Mouse (Mus musculus) neural tube, embryonic 14.5 days (tissue): ENCODE results near the gene Lrrc42. TPM values are rescaled to one million over a fixed set of nuclear protein-coding genes. Genes with fewer than 3 reads are reported as not detected.

ENCODE experiments used
- ATAC-seq: fragments of 200-750 bp; cut with Nextera tagmentation; 2 replicates; pipeline ENCODE4 v1.8.0; 2017; ENCODE audit warnings: low read depth, mild to moderate bottlenecking, moderate TSS enrichment, moderate library complexity
- H3K27ac ChIP-seq: fragments of 300-500 bp; sonication (generic); 2 replicates; pipeline ENCODE4 v1.5.1; 2014; ENCODE audit warnings: low read depth, mild to moderate bottlenecking, control low read depth, low read length, moderate library complexity, mixed read lengths
- H3K27me3 ChIP-seq: fragments of 300-500 bp; sonication (generic); 2 replicates; pipeline ENCODE4 v1.6.1; 2014; ENCODE audit warnings: low read length; ENCODE audit not compliant: control insufficient read depth, insufficient read depth
- H3K36me3 ChIP-seq: fragments of 300-500 bp; sonication (generic); 2 replicates; pipeline ENCODE4 v1.6.1; 2014; ENCODE audit warnings: low read length, mixed read lengths; ENCODE audit not compliant: control insufficient read depth, insufficient read depth
- H3K4me1 ChIP-seq: fragments of 300-500 bp; sonication (generic); 2 replicates; pipeline ENCODE4 v1.6.1; 2014; ENCODE audit warnings: low read length; ENCODE audit not compliant: control insufficient read depth, insufficient read depth
- H3K4me2 ChIP-seq: fragments of 300-500 bp; sonication (generic); 2 replicates; pipeline ENCODE4 v1.6.1; 2014; ENCODE audit warnings: mild to moderate bottlenecking, low read depth, low read length, control low read depth
- H3K4me3 ChIP-seq: fragments of 300-500 bp; sonication (generic); 2 replicates; pipeline ENCODE4 v1.5.1; 2014; ENCODE audit warnings: low read depth, low read length, control low read depth, mixed read lengths
- H3K9ac ChIP-seq: fragments of 300-500 bp; sonication (generic); replicated peaks from 2 replicates; pipeline ENCODE4 v1.6.1; 2014; ENCODE audit warnings: low read depth, mild to moderate bottlenecking, control low read depth, low read length, mixed read lengths
- H3K9me3 ChIP-seq: fragments of 300-500 bp; sonication (generic); 2 replicates; pipeline ENCODE4 v1.6.1; 2016; ENCODE audit warnings: low read length; ENCODE audit not compliant: control insufficient read depth
- WGBS: fragments of 180-500 bp; shearing (Covaris S2); extraction: QIAGEN DNeasy Blood & Tissue Kit; methylation state at CpG from one replicate; pipeline ENCODE4 v1.1.7; 2014; 5-methylcytosine and 5-hydroxymethylcytosine counted together
- polyA plus RNA-seq: library from polyadenylated mRNA; unstranded; fragments of >200 nt; fragmentation: Nextera tagmentation; extraction: Ambion mirVana; gene quantifications from 2 replicates; pipeline ENCODE4 v1.2.1, GENCODE M21; 2014

Gene Lrrc42
- 56.0 and 57.7 TPM in 2 replicates for polyA plus RNA-seq

DNA sequence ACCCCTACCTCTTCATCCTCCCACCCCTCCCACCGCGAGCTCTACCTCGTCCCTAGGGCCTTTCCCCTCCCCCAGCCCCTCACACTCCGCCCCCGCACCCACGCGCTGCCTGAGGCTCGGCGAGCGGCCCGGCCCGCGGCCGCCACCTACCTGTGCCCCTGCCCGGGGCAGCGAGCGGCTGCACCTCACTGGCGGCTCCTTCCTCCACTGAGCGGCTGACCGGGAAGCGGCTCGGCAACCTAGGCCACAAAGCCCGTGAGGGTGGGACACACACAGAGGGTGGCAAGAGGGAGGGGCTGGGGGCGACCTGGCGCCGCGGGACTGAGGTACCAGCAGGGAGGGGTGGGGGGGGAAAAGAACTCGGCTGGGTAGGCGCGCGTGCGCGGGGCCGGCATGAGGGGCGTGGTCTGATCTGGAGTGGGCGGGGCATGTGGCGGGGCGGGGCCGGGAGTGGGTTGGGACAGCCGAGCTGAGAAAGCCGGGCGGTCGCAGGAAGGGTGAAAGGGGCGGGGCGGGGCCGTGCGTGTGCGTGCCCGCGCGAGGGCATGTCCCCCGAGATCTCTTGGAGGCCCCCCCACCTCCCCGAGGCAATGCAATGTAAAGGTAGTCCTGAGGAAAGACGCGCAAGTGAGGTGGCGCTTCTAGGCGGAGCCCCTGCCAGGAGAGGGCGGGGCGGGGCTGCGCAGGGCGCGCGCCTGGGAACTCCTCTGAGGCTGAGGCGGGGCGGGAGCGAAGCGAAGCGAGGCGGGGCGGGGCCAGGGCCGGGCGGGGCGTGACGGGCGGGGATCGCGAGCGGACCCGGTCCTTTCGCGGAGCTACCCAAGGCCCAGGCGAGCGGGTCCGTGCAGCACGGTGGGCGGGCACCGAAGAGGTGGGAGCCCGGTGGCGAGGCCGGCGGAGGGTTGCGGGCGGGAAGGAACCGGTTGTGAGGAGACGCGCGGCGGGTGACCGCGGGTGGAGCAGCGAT, at the start of gene Lrrc42, which contains the start of gene Hspb11:
Gene Lrrc42 (minus strand): TSS at position 408 of the 967 bp plus-strand sequence.
Gene Hspb11 (plus strand): TSS at position 469 of the 967 bp plus-strand sequence.
- no peaks in the 10 kb centered on the region for H3K36me3 ChIP-seq
- WGBS: under 1% methylated on average over 82 of the region's 101 CpGs
- peak; percentile 95 for ATAC-seq
- H3K27me3 ChIP-seq: no peaks in the 10 kb centered on the region
- peak within 1 kb of the TSS; percentile 80 for H3K4me3 ChIP-seq
- H3K4me1 ChIP-seq: peaks cover 22% of the 10 kb centered on the region; the same call in 1 of the 2 replicates
- peak within 1 kb of the TSS; percentile 87 for H3K27ac ChIP-seq
- peak within 1 kb of the TSS; percentile 83 for H3K9ac ChIP-seq
- no peaks in the 10 kb centered on the region for H3K9me3 ChIP-seq
- H3K4me2 ChIP-seq: peak within 1 kb of the TSS; percentile 83

DNA sequence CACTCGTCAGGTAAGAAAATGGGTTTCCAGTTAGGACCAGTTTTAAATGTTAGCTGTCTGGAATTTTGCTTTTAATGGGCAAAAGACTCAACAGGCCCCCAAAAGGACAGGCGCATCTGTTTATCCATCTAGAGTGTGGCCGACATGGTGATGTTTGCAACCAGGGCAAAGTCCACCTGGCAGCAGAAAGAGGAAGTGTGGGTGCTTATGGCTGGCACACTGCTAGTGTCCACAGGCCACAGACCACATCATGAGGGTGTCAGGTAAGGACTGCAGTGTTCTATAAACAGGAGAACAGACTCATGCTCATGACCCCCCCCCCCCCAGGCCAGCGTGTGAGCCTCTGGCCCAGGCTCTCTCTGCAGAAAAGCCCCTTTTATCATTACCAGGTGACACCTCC, 49.5 kb upstream of the Lrrc42 start:
- no peaks in the 10 kb centered on the region for H3K9me3 ChIP-seq
- H3K36me3 ChIP-seq: no peaks in the 10 kb centered on the region
- WGBS: 87% methylated on average over 4 of the region's 4 CpGs
- ATAC-seq: no peak
- H3K4me3 ChIP-seq: no peak overlapping the region
- H3K27ac ChIP-seq: no peak overlapping the region
- no peaks in the 10 kb centered on the region for H3K4me1 ChIP-seq
- no peaks in the 10 kb centered on the region for H3K27me3 ChIP-seq
- H3K9ac ChIP-seq: no peak overlapping the region
- H3K4me2 ChIP-seq: no peak overlapping the region

DNA sequence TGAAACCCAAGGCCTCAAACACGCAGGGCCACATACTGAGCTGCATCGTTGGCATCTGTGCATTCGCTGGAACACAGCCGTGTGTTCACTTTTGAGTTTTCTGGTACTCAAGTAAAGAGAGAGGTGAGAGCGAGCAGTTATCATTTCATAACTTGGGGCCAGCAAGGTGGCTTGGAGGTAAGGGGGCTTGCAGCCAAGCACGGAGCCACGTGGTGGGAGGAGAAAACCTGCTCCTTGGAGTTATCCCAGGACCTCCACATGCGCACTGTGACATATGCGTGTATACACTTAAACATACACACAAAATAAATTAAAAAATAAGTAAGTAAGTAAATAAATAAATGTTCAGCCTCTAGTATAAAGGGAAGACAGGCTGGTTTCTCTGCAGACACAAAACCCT, 48.9 kb upstream of the Lrrc42 start:
- no peak overlapping the region for H3K4me3 ChIP-seq
- H3K4me2 ChIP-seq: no peak overlapping the region
- no peaks in the 10 kb centered on the region for H3K27me3 ChIP-seq
- no peaks in the 10 kb centered on the region for H3K36me3 ChIP-seq
- no peak overlapping the region for H3K9ac ChIP-seq
- no peaks in the 10 kb centered on the region for H3K9me3 ChIP-seq
- no peaks in the 10 kb centered on the region for H3K4me1 ChIP-seq
- ATAC-seq: no peak
- H3K27ac ChIP-seq: no peak overlapping the region
- 91% methylated on average over 9 of the region's 9 CpGs for WGBS

DNA sequence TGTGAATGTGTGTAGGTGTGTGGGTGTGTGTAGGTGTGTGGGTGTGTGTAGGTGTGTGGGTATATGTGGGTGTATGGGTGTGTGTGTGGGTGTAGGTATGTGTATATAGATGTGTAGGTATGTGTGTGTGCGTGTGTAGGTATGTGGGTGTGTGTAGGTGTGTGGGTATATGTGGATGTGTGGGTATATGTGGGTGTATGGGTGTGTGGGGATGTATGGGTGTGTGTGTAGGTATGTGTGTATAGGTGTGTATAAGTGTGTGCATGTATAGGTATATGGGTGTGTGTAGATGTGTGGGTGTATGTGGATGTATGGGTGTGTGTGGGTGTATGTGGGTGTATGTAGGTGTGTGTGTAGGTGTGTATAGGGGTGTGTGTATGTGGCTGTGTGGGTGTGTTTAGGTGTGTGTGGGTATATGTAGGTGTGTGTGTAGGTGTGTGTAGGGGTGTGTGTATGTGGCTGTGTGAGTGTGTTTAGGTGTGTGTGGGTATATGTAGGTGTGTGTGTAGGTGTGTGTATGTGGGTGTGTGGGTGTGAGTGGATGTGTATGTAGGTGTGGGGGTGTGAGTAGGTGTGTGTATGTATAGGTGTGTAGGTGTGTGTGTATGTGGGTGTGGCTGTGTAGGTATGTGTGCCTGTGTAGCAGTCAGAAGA, 47.7 kb upstream of the Lrrc42 start:
- 100% methylated on average over 1 of the region's 1 CpGs for WGBS
- Histone ChIP-seq H3K4me3 (no peak overlapping the region), H3K9ac (no peak overlapping the region), H3K27ac (no peak overlapping the region), H3K27me3 (no peaks in the 10 kb centered on the region), H3K4me2 (no peak overlapping the region), H3K36me3 (no peaks in the 10 kb centered on the region), H3K9me3 (no peaks in the 10 kb centered on the region), H3K4me1 (no peaks in the 10 kb centered on the region)
- no peak for ATAC-seq

DNA sequence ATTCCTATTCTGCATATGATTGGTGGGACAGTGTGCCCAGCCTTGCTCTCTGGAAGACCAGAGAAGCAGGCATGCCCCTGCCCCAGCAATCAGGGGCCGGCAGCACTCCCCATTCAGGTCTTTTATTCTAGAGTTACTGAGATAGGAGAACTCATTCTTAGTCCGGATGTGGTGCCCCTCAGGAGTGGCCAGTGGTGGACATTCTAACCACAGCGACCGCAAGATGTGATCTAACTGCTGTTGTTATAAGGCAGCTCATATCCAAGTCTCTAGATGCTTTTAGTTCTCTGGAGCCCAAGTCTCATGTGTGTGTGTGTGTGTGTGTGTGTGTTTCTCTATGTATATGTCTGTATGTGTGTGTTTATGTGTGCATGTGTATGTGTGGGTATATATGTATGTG, 47.0 kb upstream of the Lrrc42 start:
- Histone ChIP-seq H3K4me3 (no peak overlapping the region), H3K9ac (no peak overlapping the region), H3K4me1 (no peaks in the 10 kb centered on the region), H3K27ac (no peak overlapping the region), H3K9me3 (no peaks in the 10 kb centered on the region), H3K27me3 (no peaks in the 10 kb centered on the region), H3K36me3 (no peaks in the 10 kb centered on the region), H3K4me2 (no peak overlapping the region)
- ATAC-seq: no peak
- 81% methylated on average over 4 of the region's 4 CpGs for WGBS

DNA sequence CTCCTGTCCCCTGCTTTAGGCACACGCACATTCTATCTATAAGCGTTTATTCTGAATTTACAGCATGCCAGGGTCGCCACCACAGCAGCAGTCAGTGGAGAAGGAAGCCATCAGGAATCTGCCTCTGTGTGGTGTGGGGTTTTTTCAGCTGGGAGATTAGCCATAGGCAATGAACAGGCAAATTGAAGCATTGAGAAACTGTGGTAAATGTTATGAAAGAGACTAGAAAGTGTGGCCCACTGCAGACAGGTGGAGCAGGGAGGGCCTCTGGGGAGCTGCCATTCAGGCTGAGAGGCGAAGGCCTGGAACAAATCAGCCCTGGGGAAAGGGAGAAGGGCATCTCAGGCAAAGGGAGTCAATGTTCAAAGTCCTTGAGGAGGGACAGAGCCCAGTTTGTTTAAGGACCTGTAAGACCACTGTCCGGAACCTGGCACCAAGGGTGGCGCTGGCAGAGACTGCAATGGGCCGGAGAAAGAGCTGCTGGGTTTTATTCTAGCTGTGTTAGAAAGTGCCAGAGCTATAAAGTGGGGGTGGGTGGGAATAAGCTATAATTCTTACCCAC, 46.5 kb upstream of the Lrrc42 start:
- WGBS: 84% methylated on average over 7 of the region's 7 CpGs
- Histone ChIP-seq H3K9me3 (no peaks in the 10 kb centered on the region), H3K9ac (no peak overlapping the region), H3K4me1 (no peaks in the 10 kb centered on the region), H3K27me3 (no peaks in the 10 kb centered on the region), H3K36me3 (no peaks in the 10 kb centered on the region), H3K27ac (no peak overlapping the region), H3K4me3 (no peak overlapping the region), H3K4me2 (no peak overlapping the region)
- ATAC-seq: no peak

DNA sequence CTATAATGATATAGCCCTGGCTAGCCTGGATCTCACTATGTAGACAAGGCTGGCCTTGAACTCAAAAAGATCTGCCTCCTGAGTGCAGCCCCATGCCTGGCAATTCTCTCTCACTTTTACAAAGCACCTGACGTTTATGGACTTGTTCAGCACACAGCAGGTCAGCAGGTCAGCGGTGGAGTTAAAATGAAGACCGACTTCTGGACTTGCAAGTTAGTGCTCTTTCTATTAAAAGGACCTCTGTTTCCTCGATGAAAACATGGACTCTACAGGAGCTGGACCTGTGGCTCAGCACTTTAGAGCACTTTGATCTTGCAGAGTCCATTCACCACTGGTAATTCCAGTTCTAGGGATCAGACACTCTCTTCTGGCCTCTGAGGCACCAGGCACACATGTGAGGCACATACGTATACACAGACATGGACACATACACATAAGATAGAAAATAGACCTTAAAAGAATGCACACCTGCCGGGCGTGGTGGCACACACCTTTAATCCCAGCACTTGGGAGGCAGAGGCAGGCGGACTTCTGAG, 44.8 kb upstream of the Lrrc42 start:
- no peak overlapping the region for H3K27ac ChIP-seq
- H3K4me1 ChIP-seq: no peaks in the 10 kb centered on the region
- WGBS: 86% methylated on average over 8 of the region's 8 CpGs
- no peak overlapping the region for H3K9ac ChIP-seq
- H3K4me2 ChIP-seq: no peak overlapping the region
- ATAC-seq: no peak
- H3K4me3 ChIP-seq: no peak overlapping the region
- no peaks in the 10 kb centered on the region for H3K36me3 ChIP-seq
- H3K27me3 ChIP-seq: no peaks in the 10 kb centered on the region
- no peaks in the 10 kb centered on the region for H3K9me3 ChIP-seq

DNA sequence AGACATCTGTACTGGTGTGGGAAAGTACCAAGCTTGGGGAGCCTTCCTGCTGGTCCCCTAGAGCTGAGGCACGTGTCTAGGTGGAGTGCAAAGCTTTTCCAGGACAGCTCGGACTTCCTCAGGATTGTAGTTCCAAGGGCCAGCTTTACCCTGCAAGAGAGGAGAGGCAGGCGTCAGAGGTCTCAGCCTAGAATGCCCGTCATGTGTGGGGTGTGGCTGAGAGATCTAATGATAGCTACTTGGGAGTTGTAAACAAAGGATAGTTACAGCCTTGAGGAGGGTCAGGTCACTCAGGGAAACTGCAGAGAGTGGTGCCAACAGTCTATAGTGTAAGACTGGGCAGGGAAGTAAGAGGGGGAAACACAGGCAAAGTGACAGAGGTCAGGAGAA, 38.9 kb upstream of the Lrrc42 start:
- no peaks in the 10 kb centered on the region for H3K4me1 ChIP-seq
- H3K27me3 ChIP-seq: no peaks in the 10 kb centered on the region
- 38% methylated on average over 4 of the region's 4 CpGs for WGBS
- no peak overlapping the region for H3K27ac ChIP-seq
- H3K4me2 ChIP-seq: no peak overlapping the region
- no peak overlapping the region for H3K9ac ChIP-seq
- H3K4me3 ChIP-seq: no peak overlapping the region
- no peaks in the 10 kb centered on the region for H3K36me3 ChIP-seq
- no peaks in the 10 kb centered on the region for H3K9me3 ChIP-seq
- no peak for ATAC-seq
